Mouse (Mus musculus) ES-Bruce4 (cell line): Measurements from ENCODE around the gene Fcrl5. TPM values are rescaled to one million over a fixed set of nuclear protein-coding genes. Genes with fewer than 3 reads are reported as not detected.
A peak's percentile ranks its signal among the peaks of the same experiment; 100 is the strongest.

Experiments
- H3K27ac ChIP-seq: 2 replicates; pipeline ENCODE4 v1.5.1; 2012; ENCODE audit warnings: low read length, inconsistent platforms; ENCODE audit not compliant: insufficient read depth
- H3K27me3 ChIP-seq: 2 replicates; pipeline ENCODE4 v1.6.1; 2012; ENCODE audit warnings: mild to moderate bottlenecking, low read length, inconsistent platforms; ENCODE audit not compliant: control insufficient read depth, poor library complexity, insufficient read depth, severe bottlenecking
- H3K36me3 ChIP-seq: 2 replicates; pipeline ENCODE4 v1.6.1; 2012; ENCODE audit warnings: inconsistent platforms, mild to moderate bottlenecking, low read length, moderate library complexity; ENCODE audit not compliant: control insufficient read depth, poor library complexity, insufficient read depth, severe bottlenecking
- H3K4me1 ChIP-seq: one replicate; pipeline ENCODE4 v1.8.1; 2011; ENCODE audit warnings: low read length; ENCODE audit not compliant: control insufficient read depth, insufficient read depth
- H3K4me3 ChIP-seq: 2 replicates; pipeline ENCODE4 v1.5.1; 2011; ENCODE audit warnings: low read depth, mild to moderate bottlenecking, low read length
- H3K9ac ChIP-seq: 2 replicates; pipeline ENCODE4 v1.6.1; 2012; ENCODE audit warnings: low read depth, mild to moderate bottlenecking, inconsistent platforms; ENCODE audit not compliant: poor library complexity, severe bottlenecking
- H3K9me3 ChIP-seq: replicated peaks from 2 replicates; pipeline ENCODE4 v1.6.1; 2012; ENCODE audit warnings: mild to moderate bottlenecking, low read length, inconsistent platforms; ENCODE audit not compliant: control insufficient read depth, poor library complexity, insufficient read depth, severe bottlenecking
- CTCF ChIP-seq: IDR thresholded peaks from one replicate; pipeline ENCODE4 v1.8.1; 2011; ENCODE audit warnings: low read depth, low read length
- EP300 ChIP-seq: IDR thresholded peaks from 2 replicates; pipeline ENCODE4 v1.6.1; 2011; ENCODE audit warnings: low read depth, low read length; ENCODE audit not compliant: insufficient read depth
- POLR2A ChIP-seq: IDR thresholded peaks from one replicate; pipeline ENCODE4 v1.8.1; 2011; ENCODE audit warnings: low read length; ENCODE audit not compliant: insufficient read depth
- polyA plus RNA-seq: library from polyadenylated mRNA; stranded (reverse); fragments of >200 nt; gene quantifications from 2 replicates; pipeline ENCODE4 v1.2.4, GENCODE M21; 2011; ENCODE audit warnings: low read depth; ENCODE audit not compliant: missing spikeins, insufficient read depth, insufficient read length

Gene Fcrl5
- polyA plus RNA-seq: not detected in 2 replicates

DNA sequence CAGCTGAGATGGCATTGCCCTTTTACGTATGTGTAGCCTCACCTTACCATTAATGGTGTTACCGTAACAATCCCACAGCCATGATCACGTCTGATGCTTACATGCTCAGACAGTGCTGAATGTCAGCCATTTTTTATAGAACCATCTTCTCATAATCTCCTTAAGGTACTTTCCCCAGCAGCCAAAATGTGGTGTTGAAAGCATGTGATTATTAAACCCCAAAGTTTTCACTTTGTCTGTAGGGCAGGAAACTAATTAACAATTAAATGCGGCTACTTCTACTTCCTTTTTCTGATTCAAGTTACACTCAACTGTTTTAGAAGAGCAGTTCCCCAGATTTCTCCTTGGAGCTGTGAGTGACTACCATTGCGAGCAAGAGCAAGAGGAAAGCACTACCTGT is at the start of gene Fcrl5:
Fcrl5 (plus strand) TSS at position 295 of the 400 bp plus-strand sequence.
- no peaks in the 10 kb centered on the region for H3K4me1 ChIP-seq
- no peak within 1 kb of the TSS for H3K9ac ChIP-seq
- H3K36me3 ChIP-seq: no peaks in the 10 kb centered on the region
- no peak within 1 kb of the TSS for H3K27ac ChIP-seq
- no peaks in the 10 kb centered on the region for H3K9me3 ChIP-seq
- H3K4me3 ChIP-seq: no peak within 1 kb of the TSS
- H3K27me3 ChIP-seq: no peaks in the 10 kb centered on the region
- no peak for TF ChIP-seq CTCF
- TF ChIP-seq POLR2A: no peak
- no peak for TF ChIP-seq EP300

DNA sequence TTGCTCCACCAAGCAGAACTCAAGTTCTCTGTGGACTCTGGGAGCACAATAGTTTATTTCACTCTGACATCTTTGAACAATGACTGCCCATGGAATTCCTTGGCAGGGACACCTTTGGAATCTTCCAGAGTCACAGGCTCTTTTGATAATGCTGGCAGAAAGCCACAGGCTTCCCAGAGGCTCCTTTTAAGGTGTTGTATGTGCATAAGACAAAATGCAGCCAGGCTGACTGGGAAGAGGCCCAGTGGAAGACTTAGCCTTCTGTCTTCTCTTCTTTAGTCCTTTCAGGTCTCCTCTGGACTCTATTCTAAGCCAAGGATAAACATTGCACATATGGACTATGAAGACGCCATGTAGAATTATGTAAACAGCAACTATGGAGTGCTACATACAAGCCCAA is 44.6 kb upstream of the Fcrl5 start:
- Histone ChIP-seq H3K4me3 (no peak overlapping the region), H3K4me1 (no peaks in the 10 kb centered on the region), H3K36me3 (no peaks in the 10 kb centered on the region), H3K27me3 (no peaks in the 10 kb centered on the region), H3K27ac (no peak overlapping the region), H3K9me3 (no peaks in the 10 kb centered on the region), H3K9ac (no peak overlapping the region)
- TF ChIP-seq POLR2A (no peak), CTCF (no peak), EP300 (no peak)

DNA sequence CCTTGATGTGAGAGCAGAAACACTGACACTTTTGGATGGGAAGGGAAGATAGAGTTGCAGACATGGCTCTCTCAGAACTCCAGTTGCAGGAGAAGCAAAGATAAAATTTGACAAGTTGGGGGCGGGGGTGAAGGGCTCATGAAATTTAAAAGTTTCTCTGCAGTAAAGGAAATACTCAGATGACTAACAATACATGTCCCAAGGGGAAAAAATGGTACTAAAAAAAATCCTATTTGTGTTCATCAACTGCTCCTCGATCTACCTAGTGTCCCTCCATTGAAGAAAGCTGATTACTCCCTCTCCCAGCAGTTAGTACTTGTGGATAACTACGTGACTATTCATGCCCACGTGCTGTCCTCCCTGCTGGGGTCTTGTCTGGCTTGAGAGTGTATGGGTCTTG is 36.8 kb upstream of the Fcrl5 start:
- Histone ChIP-seq H3K27me3 (no peaks in the 10 kb centered on the region), H3K9ac (no peak overlapping the region), H3K36me3 (no peaks in the 10 kb centered on the region), H3K27ac (no peak overlapping the region), H3K4me3 (no peak overlapping the region), H3K9me3 (no peaks in the 10 kb centered on the region), H3K4me1 (no peaks in the 10 kb centered on the region)
- TF ChIP-seq EP300 (no peak), POLR2A (no peak), CTCF (no peak)

DNA sequence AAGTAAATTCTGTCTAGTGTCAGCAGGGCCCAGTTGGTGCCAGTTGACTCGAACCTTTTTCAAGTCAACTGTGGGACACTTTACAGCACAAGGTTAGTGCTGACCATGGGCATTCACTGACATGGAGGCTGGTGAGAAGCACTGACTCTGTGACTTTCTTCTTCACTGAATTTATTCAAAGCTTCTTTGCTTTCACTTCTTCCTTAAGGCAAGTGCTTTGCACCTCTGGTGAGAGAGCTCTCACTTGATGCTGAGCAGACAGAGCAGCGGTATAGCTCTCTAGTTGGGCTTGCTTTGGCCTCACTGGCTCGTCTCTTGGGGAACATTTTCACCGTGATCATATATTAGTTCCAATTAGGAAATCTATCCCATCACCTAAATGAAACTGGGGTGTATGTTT is 35.7 kb upstream of the Fcrl5 start:
- Histone ChIP-seq H3K4me1 (no peaks in the 10 kb centered on the region), H3K9me3 (no peaks in the 10 kb centered on the region), H3K27me3 (no peaks in the 10 kb centered on the region), H3K9ac (no peak overlapping the region), H3K4me3 (no peak overlapping the region), H3K36me3 (no peaks in the 10 kb centered on the region), H3K27ac (no peak overlapping the region)
- TF ChIP-seq EP300 (no peak), POLR2A (no peak), CTCF (no peak)

GRCm38 (mm10) chr3:87401321-87401720 is 34.3 kb upstream of the Fcrl5 start:
- no peaks in the 10 kb centered on the region for H3K4me1 ChIP-seq
- no peak overlapping the region for H3K27ac ChIP-seq
- TF ChIP-seq CTCF (no peak), EP300 (no peak), POLR2A (no peak)
- no peaks in the 10 kb centered on the region for H3K9me3 ChIP-seq
- H3K9ac ChIP-seq: no peak overlapping the region
- no peaks in the 10 kb centered on the region for H3K27me3 ChIP-seq
- no peak overlapping the region for H3K4me3 ChIP-seq
- H3K36me3 ChIP-seq: no peaks in the 10 kb centered on the region

GRCm38 (mm10) chr3:87408171-87408570 is 27.4 kb upstream of the Fcrl5 start:
- no peak overlapping the region for H3K9ac ChIP-seq
- no peaks in the 10 kb centered on the region for H3K36me3 ChIP-seq
- H3K27ac ChIP-seq: no peak overlapping the region

More at GRCm38 (mm10) chr3:87408171-87408570, 27.4 kb upstream of the Fcrl5 start:
- Histone ChIP-seq H3K4me3 (no peak overlapping the region), H3K4me1 (no peaks in the 10 kb centered on the region), H3K27me3 (no peaks in the 10 kb centered on the region), H3K9me3 (no peaks in the 10 kb centered on the region)
- no peak for TF ChIP-seq EP300
- TF ChIP-seq CTCF: peak; percentile 61
